Mouse (Mus musculus): ENCODE data around the gene Cpt1c. TPM values are rescaled to one million over a fixed set of nuclear protein-coding genes. Genes with fewer than 3 reads are reported as not detected.

The Cpt1c gene
- total RNA-seq, 1 experiment from 2014 or later: not detected

GRCm38 (mm10) chr7:44942904-44943303 is 31.7 kb downstream of the Cpt1c start, which contains the start of gene Tsks:
Gene Tsks, plus strand, starts transcription at chr7:44943204.
- no peak for ATAC-seq (replicated peaks; ENCODE audit: insufficient number of reproducible peaks, low FRiP score, low TSS enrichment, poor library complexity, severe bottlenecking)

- no peak for ATAC-seq (replicated peaks; ENCODE audit: insufficient number of reproducible peaks, low FRiP score, low TSS enrichment, poor library complexity, severe bottlenecking)
These were observed 36.0 kb downstream of the Cpt1c start for GRCm38 (mm10) chr7:44938680-44939079.

GRCm38 (mm10) chr7:44929204-44930151 is 45.2 kb downstream of the Cpt1c start, which contains the start of gene Ap2a1:
Gene Ap2a1, minus strand, starts transcription at chr7:44929496.
- peak; percentile 96 for ATAC-seq (replicated peaks; ENCODE audit: insufficient number of reproducible peaks, low FRiP score, low TSS enrichment, poor library complexity, severe bottlenecking)

GRCm38 (mm10) chr7:44928570-44928969 is 46.1 kb downstream of the Cpt1c start:
- no peak for ATAC-seq (replicated peaks; ENCODE audit: insufficient number of reproducible peaks, low FRiP score, low TSS enrichment, poor library complexity, severe bottlenecking)

- no peak for ATAC-seq (replicated peaks; ENCODE audit: insufficient number of reproducible peaks, low FRiP score, low TSS enrichment, poor library complexity, severe bottlenecking)
These were observed 49.2 kb downstream of the Cpt1c start for GRCm38 (mm10) chr7:44925468-44925867.

GRCm38 (mm10) chr7:44922530-44922929 is 52.1 kb downstream of the Cpt1c start:
- ATAC-seq (replicated peaks; ENCODE audit: insufficient number of reproducible peaks, low FRiP score, low TSS enrichment, poor library complexity, severe bottlenecking): no peak

GRCm38 (mm10) chr7:44919127-44919526 is 55.5 kb downstream of the Cpt1c start:
- ATAC-seq (replicated peaks; ENCODE audit: insufficient number of reproducible peaks, low FRiP score, low TSS enrichment, poor library complexity, severe bottlenecking): no peak

- ATAC-seq (replicated peaks; ENCODE audit: insufficient number of reproducible peaks, low FRiP score, low TSS enrichment, poor library complexity, severe bottlenecking): no peak
These were observed 56.4 kb downstream of the Cpt1c start for GRCm38 (mm10) chr7:44918219-44918618.

GRCm38 (mm10) chr7:44916881-44917280 is 57.8 kb downstream of the Cpt1c start:
- ATAC-seq (replicated peaks; ENCODE audit: insufficient number of reproducible peaks, low FRiP score, low TSS enrichment, poor library complexity, severe bottlenecking): no peak

GRCm38 (mm10) chr7:44916191-44916590 is 58.5 kb downstream of the Cpt1c start:
- ATAC-seq (replicated peaks; ENCODE audit: insufficient number of reproducible peaks, low FRiP score, low TSS enrichment, poor library complexity, severe bottlenecking): no peak

GRCm38 (mm10) chr7:44915314-44915713 is 59.3 kb downstream of the Cpt1c start:
- no peak for ATAC-seq (replicated peaks; ENCODE audit: insufficient number of reproducible peaks, low FRiP score, low TSS enrichment, poor library complexity, severe bottlenecking)

- ATAC-seq (replicated peaks; ENCODE audit: insufficient number of reproducible peaks, low FRiP score, low TSS enrichment, poor library complexity, severe bottlenecking): no peak
These were observed 60.3 kb downstream of the Cpt1c start for GRCm38 (mm10) chr7:44914396-44914795.

Other genes with a start within 250 kb of the Cpt1c start
- gene Vrk3, start 226.4 kb downstream of the Cpt1c start, total RNA-seq (2017): 33.2 to 49.0 TPM (median 42.5 TPM) in 3 replicates
- 0.75 to 2.0 TPM (median 1.0 TPM) in 3 replicates for gene Zfp473, start 223.8 kb downstream of the Cpt1c start, total RNA-seq (2017)
- 34.3 to 35.3 TPM (median 35.2 TPM) in 3 replicates for gene Nup62, start 158.8 kb downstream of the Cpt1c start, total RNA-seq (2017)
- gene Il4i1, start 158.5 kb downstream of the Cpt1c start, total RNA-seq (2017): 1.1 to 5.2 TPM (median 3.7 TPM) in 3 replicates
- gene Atf5, start 158.2 kb downstream of the Cpt1c start, total RNA-seq (2017): 1.1 to 2.8 TPM (median 2.8 TPM) in 3 replicates
- gene Akt1s1, start 125.9 kb downstream of the Cpt1c start, total RNA-seq (2017): 11.6 to 33.0 TPM (median 13.0 TPM) in 3 replicates
- 33.8 to 69.8 TPM (median 57.7 TPM) in 3 replicates for gene Tbc1d17, start 125.8 kb downstream of the Cpt1c start, total RNA-seq (2017)
- 68.9 to 89.5 TPM (median 71.5 TPM) in 3 replicates for gene Pnkp, start 117.7 kb downstream of the Cpt1c start, total RNA-seq (2017)
- 7.2 to 11.9 TPM (median 7.4 TPM) in 3 replicates for gene Ptov1, start 105.1 kb downstream of the Cpt1c start, total RNA-seq (2017)
- 8.2 to 15.1 TPM (median 8.9 TPM) in 3 replicates for gene Med25, start 82.1 kb downstream of the Cpt1c start, total RNA-seq (2017)
- 10.8 to 19.1 TPM (median 16.1 TPM) in 3 replicates for gene Fuz, start 78.8 kb downstream of the Cpt1c start, total RNA-seq (2017)
- 10.3 to 21.7 TPM (median 21.0 TPM) in 3 replicates for gene Ap2a1, start 45.4 kb downstream of the Cpt1c start, total RNA-seq (2017)
- gene Tsks, start 31.6 kb downstream of the Cpt1c start, total RNA-seq (2017): not detected in 3 replicates
- gene Prmt1, start 11.7 kb upstream of the Cpt1c start, total RNA-seq (2017): 57.2 to 80.2 TPM (median 58.1 TPM) in 3 replicates
- gene Irf3, start 22.8 kb upstream of the Cpt1c start, total RNA-seq (2017): 83.1 to 122 TPM (median 104 TPM) in 3 replicates
- gene Bcl2l12, start 23.9 kb upstream of the Cpt1c start, total RNA-seq (2017): 2.7 to 13.0 TPM (median 7.7 TPM) in 3 replicates
- 15.3 to 21.1 TPM (median 16.7 TPM) in 3 replicates for gene Scaf1, start 41.5 kb upstream of the Cpt1c start, total RNA-seq (2017)
- gene Rras, start 43.1 kb upstream of the Cpt1c start, total RNA-seq (2017): 43.0 to 51.7 TPM (median 49.7 TPM) in 3 replicates
- gene Prr12, start 78.0 kb upstream of the Cpt1c start, total RNA-seq (2017): 1.6 to 5.0 TPM (median 2.0 TPM) in 3 replicates
- 45.8 to 57.3 TPM (median 52.8 TPM) in 3 replicates for gene Nosip, start 87.6 kb upstream of the Cpt1c start, total RNA-seq (2017)
- 1.5 to 12.8 TPM (median 3.7 TPM) in 3 replicates for gene Prrg2, start 87.8 kb upstream of the Cpt1c start, total RNA-seq (2017)
- gene Rcn3, start 117.4 kb upstream of the Cpt1c start, total RNA-seq (2017): 6.2 to 20.1 TPM (median 15.3 TPM) in 3 replicates
- 74.9 to 100 TPM (median 91.0 TPM) in 3 replicates for gene Fcgrt, start 129.0 kb upstream of the Cpt1c start, total RNA-seq (2017)
- 1,164 to 1,516 TPM (median 1,507 TPM) in 3 replicates for gene Rps11, start 149.6 kb upstream of the Cpt1c start, total RNA-seq (2017)
- gene Rpl13a, start 153.9 kb upstream of the Cpt1c start, total RNA-seq (2017): 2,771 to 4,251 TPM (median 4,236 TPM) in 3 replicates
- gene Gm45713, start 161.4 kb upstream of the Cpt1c start, total RNA-seq (2017): 1.5 TPM in 1 of 3 replicates, not detected in the others
- gene Flt3l, start 161.6 kb upstream of the Cpt1c start, total RNA-seq (2017): 35.3 to 62.4 TPM (median 36.7 TPM) in 3 replicates
- gene Pih1d1, start 179.5 kb upstream of the Cpt1c start, total RNA-seq (2017): 23.4 to 37.8 TPM (median 26.8 TPM) in 3 replicates
- 28.6 to 46.8 TPM (median 34.2 TPM) in 3 replicates for gene Aldh16a1, start 179.7 kb upstream of the Cpt1c start, total RNA-seq (2017)
- gene Slc17a7, start 189.1 kb upstream of the Cpt1c start, total RNA-seq (2017): not detected in 3 replicates
- gene Gfy, start 204.7 kb upstream of the Cpt1c start, total RNA-seq (2017): not detected in 3 replicates
- not detected in 3 replicates for gene Pth2, start 206.1 kb upstream of the Cpt1c start, total RNA-seq (2017)
- 0.75 TPM in 1 of 3 replicates, not detected in the others for gene Ccdc155, start 230.0 kb upstream of the Cpt1c start, total RNA-seq (2017)
- 4.7 to 8.7 TPM (median 6.1 TPM) in 3 replicates for gene Dkkl1, start 237.3 kb upstream of the Cpt1c start, total RNA-seq (2017)
- 0.48 to 2.5 TPM (median 0.64 TPM) in 3 replicates for gene Tead2, start 240.9 kb upstream of the Cpt1c start, total RNA-seq (2017)

Data from monocyte, adult 5-6 weeks (primary cell).